Mouse (Mus musculus): ENCODE data around the gene Mydgf.

- TF ChIP-seq CTCF (IDR thresholded peaks at IDR 0.05; ENCODE audit: control insufficient read depth, insufficient read depth, insufficient replicate concordance, low read depth, low read length): no peak
- no peak for TF ChIP-seq POLR2A (IDR thresholded peaks at IDR 0.05; ENCODE audit: control insufficient read depth, low read depth, low read length)
These were observed 42.8 kb upstream of the Mydgf start for GRCm38 (mm10) chr17:56226566-56226965.
